Mouse (Mus musculus) E14TG2a.4 (cell line): ENCODE data around the gene Gadd45g.

Source experiments
- H3K27me3 ChIP-seq: 2 replicates; pipeline ENCODE4 v1.6.1; 2014; ENCODE audit warnings: low read length, control low read depth; ENCODE audit not compliant: insufficient read depth
- H3K36me3 ChIP-seq: 2 replicates; pipeline ENCODE4 v1.6.1; 2014; ENCODE audit warnings: low read length, control low read depth; ENCODE audit not compliant: insufficient read depth
- H3K4me1 ChIP-seq: replicated peaks from 2 replicates; pipeline ENCODE4 v1.6.1; 2014; ENCODE audit warnings: low read depth, low read length, control low read depth
- H3K4me3 ChIP-seq: replicated peaks from 2 replicates; pipeline ENCODE4 v1.5.1; 2014; ENCODE audit warnings: mild to moderate bottlenecking, low read length
- H3K9me3 ChIP-seq: 2 replicates; pipeline ENCODE4 v1.6.1; 2014; ENCODE audit warnings: low read length, control low read depth
- CTCF ChIP-seq: conservative IDR thresholded peaks from 2 replicates; pipeline ENCODE4 v1.5.1; 2014; ENCODE audit warnings: low read length
- NANOG ChIP-seq: IDR thresholded peaks from 2 replicates; pipeline ENCODE4 v1.6.1; 2014; ENCODE audit warnings: borderline replicate concordance, low read length, mixed read lengths
- POU5F1 ChIP-seq: IDR thresholded peaks from 2 replicates; pipeline ENCODE4 v1.6.1; 2014; ENCODE audit warnings: low read length, borderline replicate concordance

The Gadd45g gene

DNA sequence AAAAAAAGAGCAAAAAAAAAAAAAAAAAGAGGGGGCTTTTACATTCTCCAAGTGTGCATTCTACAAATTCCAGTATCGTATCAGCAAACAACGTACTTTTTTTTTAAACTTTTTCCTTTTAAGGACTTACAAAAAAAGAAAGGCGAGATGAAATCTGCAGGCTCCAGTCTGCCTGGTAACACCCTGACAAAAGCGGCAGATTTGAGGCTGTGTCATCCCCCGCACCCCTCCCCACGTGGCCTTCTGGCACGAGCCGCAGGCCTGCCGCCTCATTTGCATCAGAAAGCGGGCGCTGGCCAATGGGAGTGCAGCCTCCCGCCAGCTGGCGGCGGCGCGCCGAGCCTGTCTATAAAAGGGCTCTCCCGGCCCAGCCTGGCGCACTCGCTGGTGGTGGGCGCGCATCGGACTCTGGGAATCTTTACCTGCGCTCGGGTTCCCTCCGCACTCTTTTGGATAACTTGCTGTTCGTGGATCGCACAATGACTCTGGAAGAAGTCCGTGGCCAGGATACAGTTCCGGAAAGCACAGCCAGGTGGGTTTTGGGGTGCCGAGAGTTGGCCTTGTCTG lies at the start of gene Gadd45g:
Gene Gadd45g, plus strand, starts transcription at position 378 of the 567 bp plus-strand sequence.
- Histone ChIP-seq H3K36me3 (peaks cover 7% of the 10 kb centered on the region), H3K27me3 (peaks cover 83% of the 10 kb centered on the region), H3K4me1 (peaks cover 68% of the 10 kb centered on the region), H3K9me3 (peaks cover 8% of the 10 kb centered on the region), H3K4me3 (peak within 1 kb of the TSS; percentile 82)
- no peak for TF ChIP-seq NANOG

DNA sequence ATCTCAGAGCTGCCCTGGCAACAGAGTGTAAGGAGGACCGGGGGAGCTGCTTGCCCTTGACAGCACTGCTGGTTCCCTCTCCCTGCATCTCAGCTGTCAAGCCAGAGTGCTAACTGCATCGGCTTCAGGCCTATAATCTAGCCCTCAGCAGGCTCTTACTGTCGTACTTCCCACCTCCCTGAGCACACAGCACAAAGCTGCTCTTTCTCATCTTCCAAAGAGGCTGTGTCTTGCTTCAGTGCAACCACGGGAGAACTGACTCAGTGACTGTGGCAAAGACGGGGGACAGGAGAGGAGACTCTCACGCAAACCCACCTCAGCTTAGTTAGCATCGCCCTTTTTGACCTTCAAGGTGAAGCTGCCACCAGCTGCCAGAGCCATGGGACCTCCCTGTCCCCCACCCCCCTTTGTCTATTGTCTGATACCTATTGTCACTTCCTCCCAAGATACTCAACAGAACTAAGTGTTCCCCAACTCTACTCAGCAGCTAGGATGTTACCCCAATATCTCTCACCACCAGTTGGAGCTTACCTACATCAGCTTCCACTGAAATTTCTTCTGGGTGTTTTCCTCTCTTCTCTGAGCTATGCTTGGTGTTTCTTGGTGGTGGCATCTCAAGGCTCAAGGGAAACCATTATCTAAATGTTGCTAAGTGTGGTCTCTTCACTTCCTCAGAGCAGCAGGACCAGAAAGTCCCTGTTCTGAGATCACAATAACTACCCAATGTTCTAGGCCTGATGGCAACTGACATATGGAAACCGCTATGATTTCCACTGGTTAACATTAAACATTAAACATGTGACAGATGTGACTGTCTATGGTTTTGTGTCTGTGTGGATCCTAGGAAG lies 48.4 kb upstream of the Gadd45g start:
- Histone ChIP-seq H3K36me3 (no peaks in the 10 kb centered on the region), H3K9me3 (0 out of 2 replicates have a peak, but pooled peaks cover 3% of the 10 kb centered on the region), H3K27me3 (peaks cover 13% of the 10 kb centered on the region; the same call in 1 of the 2 replicates), H3K4me3 (no peak overlapping the region), H3K4me1 (peaks cover 18% of the 10 kb centered on the region)
- no peak for TF ChIP-seq CTCF
- no peak for TF ChIP-seq NANOG
- TF ChIP-seq POU5F1 = no peak

DNA sequence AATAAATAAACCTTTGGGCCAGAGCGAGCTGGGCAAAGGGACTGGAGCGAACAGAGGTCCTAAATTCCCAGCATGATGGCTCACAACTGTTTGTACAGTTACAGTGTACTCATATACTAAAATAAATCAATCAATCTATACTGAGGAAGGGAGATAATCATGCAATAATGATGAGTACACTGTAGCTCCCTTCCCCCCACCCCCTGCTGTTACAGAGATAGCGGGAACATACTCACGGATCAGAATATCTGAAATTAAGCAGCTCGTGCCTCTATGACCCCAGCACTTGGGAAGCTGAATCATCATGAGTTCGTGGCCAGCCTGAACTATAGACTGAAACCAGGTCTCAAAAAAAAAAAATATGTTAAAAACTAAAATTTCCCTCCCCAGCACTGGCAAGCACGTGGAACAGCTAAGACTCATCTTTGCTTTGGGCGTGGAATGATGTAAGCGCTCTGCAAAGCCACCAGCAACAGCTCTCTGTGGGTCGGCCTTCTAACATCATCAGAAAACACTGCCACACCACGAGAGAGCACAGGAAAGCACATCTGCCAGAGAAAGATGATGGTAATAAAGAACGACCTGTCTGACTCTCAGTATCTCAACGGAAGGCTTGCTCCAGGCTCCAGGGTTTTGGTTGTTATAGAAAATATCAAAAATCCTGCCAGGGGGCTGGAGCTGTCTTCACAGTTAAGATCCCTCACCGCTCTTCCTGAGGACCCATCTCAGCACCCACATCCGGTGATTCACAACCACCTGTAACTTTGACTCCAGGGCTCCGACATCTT lies 46.5 kb upstream of the Gadd45g start:
- H3K4me1 ChIP-seq = peaks cover 9% of the 10 kb centered on the region
- TF ChIP-seq CTCF (no peak), POU5F1 (no peak), NANOG (no peak)
- H3K9me3 ChIP-seq = 0 out of 2 replicates have a peak, but pooled peaks cover 3% of the 10 kb centered on the region
- H3K36me3 ChIP-seq = no peaks in the 10 kb centered on the region
- peaks cover 10% of the 10 kb centered on the region; the same call in 1 of the 2 replicates for H3K27me3 ChIP-seq
- H3K4me3 ChIP-seq = no peak overlapping the region

DNA sequence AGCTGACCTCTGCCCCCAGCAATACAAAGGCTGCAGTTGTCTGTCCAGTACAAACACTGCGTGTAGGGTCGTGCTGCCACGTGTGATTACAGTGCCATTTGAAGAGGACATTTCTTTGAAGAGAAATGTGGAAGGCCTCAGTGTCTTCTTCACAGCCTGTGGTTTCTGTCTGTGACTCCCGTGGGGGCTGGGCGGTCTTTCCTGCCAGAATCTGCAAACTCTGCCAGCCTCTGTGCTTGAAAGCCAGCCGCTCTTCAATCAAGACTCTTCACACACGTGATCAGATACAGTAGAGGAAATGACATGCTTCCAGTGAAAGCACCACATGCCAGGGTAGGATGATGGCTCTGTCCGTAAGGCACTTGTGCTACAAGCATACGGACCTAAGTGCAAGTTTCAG lies 45.6 kb upstream of the Gadd45g start:
- TF ChIP-seq POU5F1 = no peak
- no peak for TF ChIP-seq NANOG
- TF ChIP-seq CTCF = no peak
- H3K36me3 ChIP-seq = no peaks in the 10 kb centered on the region
- H3K27me3 ChIP-seq = peaks cover 10% of the 10 kb centered on the region; the same call in 1 of the 2 replicates
- no peak overlapping the region for H3K4me3 ChIP-seq
- peaks cover 9% of the 10 kb centered on the region for H3K4me1 ChIP-seq
- H3K9me3 ChIP-seq = 0 out of 2 replicates have a peak, but pooled peaks cover 3% of the 10 kb centered on the region

GRCm38 (mm10) chr13:51805634-51806033 lies 40.8 kb upstream of the Gadd45g start:
- Histone ChIP-seq H3K9me3 (0 out of 2 replicates have a peak, but pooled peaks cover 3% of the 10 kb centered on the region), H3K4me1 (peaks cover 23% of the 10 kb centered on the region), H3K27me3 (no peaks in the 10 kb centered on the region), H3K36me3 (no peaks in the 10 kb centered on the region), H3K4me3 (no peak overlapping the region)
- TF ChIP-seq CTCF (no peak), POU5F1 (no peak), NANOG (no peak)

DNA sequence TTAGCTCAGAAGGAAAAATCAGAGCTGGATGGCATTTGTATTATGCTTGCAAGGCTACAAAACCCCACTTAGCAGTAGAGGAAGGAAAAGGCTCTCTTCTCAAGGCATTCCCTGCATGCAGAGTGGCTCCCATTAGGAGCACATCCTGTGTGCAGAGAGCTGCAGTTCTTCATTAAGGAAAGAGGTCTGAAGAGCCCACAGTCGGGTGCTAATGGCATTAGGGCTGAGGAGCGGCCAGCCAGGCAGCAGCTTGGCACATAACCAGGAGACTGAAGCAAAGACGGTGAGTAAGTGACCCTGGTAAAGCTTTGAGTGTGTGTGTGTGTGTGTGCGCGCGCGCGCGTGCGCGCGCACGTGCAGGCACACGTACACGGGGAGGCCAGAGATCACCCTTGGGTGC lies 40.3 kb upstream of the Gadd45g start:
- 0 out of 2 replicates have a peak overlapping the region, but pooled peaks have one; percentile 13 for H3K4me3 ChIP-seq
- peaks cover 23% of the 10 kb centered on the region for H3K4me1 ChIP-seq
- H3K27me3 ChIP-seq = no peaks in the 10 kb centered on the region
- TF ChIP-seq POU5F1 (no peak), CTCF (no peak), NANOG (no peak)
- H3K9me3 ChIP-seq = 0 out of 2 replicates have a peak, but pooled peaks cover 3% of the 10 kb centered on the region
- no peaks in the 10 kb centered on the region for H3K36me3 ChIP-seq

DNA sequence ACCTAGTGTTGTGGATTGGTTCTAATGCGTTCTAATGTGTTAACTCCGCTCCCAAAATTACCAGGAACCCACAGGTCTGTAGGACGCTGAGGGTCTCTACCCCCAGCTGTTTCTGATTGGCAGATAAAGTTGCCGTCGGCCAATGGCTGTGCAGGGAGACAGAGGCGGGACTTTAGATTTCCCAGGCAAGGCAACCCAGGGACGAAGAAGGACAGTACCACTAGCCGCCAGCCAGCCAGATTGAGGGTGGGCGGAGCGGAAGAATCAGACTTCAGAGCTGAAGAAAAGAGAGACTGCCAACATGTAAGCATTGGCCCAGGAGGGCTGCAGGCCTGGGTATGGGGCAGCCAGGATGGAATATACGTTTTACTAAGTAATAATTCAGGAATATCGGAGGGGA lies 38.3 kb upstream of the Gadd45g start:
- TF ChIP-seq CTCF = no peak
- TF ChIP-seq NANOG = no peak
- no peak for TF ChIP-seq POU5F1
- no peaks in the 10 kb centered on the region for H3K36me3 ChIP-seq
- H3K9me3 ChIP-seq = no peaks in the 10 kb centered on the region
- peak overlapping the region; percentile 48 for H3K4me3 ChIP-seq
- H3K27me3 ChIP-seq = no peaks in the 10 kb centered on the region
- peaks cover 26% of the 10 kb centered on the region for H3K4me1 ChIP-seq
